Mouse (Mus musculus) MEL (cell line): ENCODE measurements around the gene Aff3.

Experiments
- CHD1 ChIP-seq: IDR thresholded peaks from 2 replicates; pipeline ENCODE4 v1.6.1; 2012; ENCODE audit warnings: low read depth, mild to moderate bottlenecking, inconsistent platforms, low read length, improper control_type of control experiment
- POLR2AphosphoS2 ChIP-seq: IDR thresholded peaks from 2 replicates; pipeline ENCODE4 v1.6.1; 2011; ENCODE audit warnings: low read length, improper control_type of control experiment
- ZNF384 ChIP-seq: IDR thresholded peaks from 2 replicates; pipeline ENCODE4 v1.6.1; 2012; ENCODE audit warnings: low read depth, mild to moderate bottlenecking, inconsistent platforms, low read length, improper control_type of control experiment

DNA sequence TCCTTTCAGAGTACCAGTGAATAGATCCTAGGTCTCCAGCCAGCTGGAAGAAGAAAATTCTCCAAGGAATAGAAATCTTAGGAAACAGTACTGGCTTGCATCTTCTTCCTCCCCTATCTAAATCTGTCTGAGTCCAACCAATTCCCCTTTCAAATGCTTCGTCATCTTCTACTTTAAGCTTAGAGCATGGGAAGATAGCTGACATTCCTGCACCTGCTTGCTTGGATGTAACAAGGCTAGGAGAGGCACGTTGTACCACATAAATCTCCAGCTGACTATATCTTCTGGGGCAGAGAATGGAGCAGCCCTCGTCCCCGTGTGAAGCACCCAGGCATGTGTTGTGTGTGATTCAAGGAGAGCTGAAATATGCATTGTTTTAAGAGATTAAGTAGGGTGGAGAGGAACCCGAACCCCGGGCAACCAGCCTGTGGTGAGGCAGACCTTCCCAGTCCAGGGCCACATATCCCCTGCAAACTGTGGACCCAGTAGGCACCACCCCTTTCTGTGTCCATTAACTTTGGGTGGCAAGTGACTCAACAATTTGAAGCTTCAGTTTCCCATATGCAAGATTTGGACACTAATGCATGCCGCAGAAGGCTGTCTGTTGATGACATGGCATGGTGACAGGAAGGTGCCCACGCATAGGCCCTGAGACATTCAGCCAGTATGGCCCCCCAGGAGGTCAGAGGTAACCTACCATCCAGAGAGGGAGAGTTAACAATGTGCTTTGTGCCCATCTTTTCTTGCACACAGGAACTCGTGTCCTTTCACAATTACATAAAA lies 424.1 kb downstream of the Aff3 start:
- no peak for TF ChIP-seq CHD1
- TF ChIP-seq ZNF384 = no peak
- no peak for TF ChIP-seq POLR2AphosphoS2
